Mouse (Mus musculus) embryonic stem cell, embryonic (primary cell): ENCODE measurements at regions not wholly inside any gene's neighbourhood (a gene's known extent, or its start where the extent isn't known, plus 50 kb on each side); places are given as distances from the start of the nearest gene placed in this dataset.

ENCODE experiments used
- CTCF ChIA-PET, 4 experiments: fragments of 300-600 bp in 2 of 4; fragments of 350-600 bp in 2 of 4; sonication (Branson Sonifier 250); formaldehyde crosslinking; loops; one replicate each; lab custom pipeline; 2022; ENCODE audit warnings: inconsistent platforms in 2 of 4; lab: Charles Lee
- POLR2A ChIA-PET, 4 experiments: fragments of 300-600 bp in 2 of 4; fragments of 350-600 bp in 2 of 4; sonication (Branson Sonifier 250); formaldehyde crosslinking; loops; one replicate each; lab custom pipeline; 2022; ENCODE audit warnings: antibody characterized with exemption in 4 of 4, inconsistent platforms in 1 of 4; lab: Charles Lee

GRCm38 (mm10) chr15:51234873-51235272 is 2649.8 kb upstream of the Gm7489 start:
- ChIA-PET POLR2A (interaction anchor here in 1 of 4 experiments (0.6 kb wide), 1 partner anchor 679 kb away, joined by 3 read pairs; no protein-coding TSS in a partner anchor), CTCF (no interaction called here)

- ChIA-PET POLR2A (no interaction called here), CTCF (no interaction called here)
These were observed 2640.1 kb upstream of the Gm7489 start for GRCm38 (mm10) chr15:51244596-51244995.

GRCm38 (mm10) chr15:51247259-51247658 is 2637.4 kb upstream of the Gm7489 start:
- ChIA-PET CTCF (no interaction called here), POLR2A (no interaction called here)

- POLR2A ChIA-PET: no interaction called here
- CTCF ChIA-PET: no interaction called here
These were observed 2636.5 kb upstream of the Gm7489 start for GRCm38 (mm10) chr15:51248034-51248788.

- POLR2A ChIA-PET: no interaction called here
- CTCF ChIA-PET: no interaction called here
These were observed 2636.0 kb upstream of the Gm7489 start for GRCm38 (mm10) chr15:51248789-51249040.

- CTCF ChIA-PET: no interaction called here
- POLR2A ChIA-PET: no interaction called here
These were observed 2630.6 kb upstream of the Gm7489 start for GRCm38 (mm10) chr15:51254143-51254542.

- ChIA-PET CTCF (no interaction called here), POLR2A (no interaction called here)
These were observed 2629.5 kb upstream of the Gm7489 start for GRCm38 (mm10) chr15:51255203-51255615.

- ChIA-PET CTCF (no interaction called here), POLR2A (interaction anchor here in 1 of 4 experiments (0.7 kb wide), 1 partner anchor 440 kb away, joined by 3 read pairs; no protein-coding TSS in a partner anchor)
These were observed 2628.0 kb upstream of the Gm7489 start for GRCm38 (mm10) chr15:51256681-51257080.

GRCm38 (mm10) chr15:51264599-51265163 is 2620.0 kb upstream of the Gm7489 start:
- CTCF ChIA-PET: no interaction called here
- POLR2A ChIA-PET: no interaction called here

GRCm38 (mm10) chr15:51265971-51266370 is 2618.7 kb upstream of the Gm7489 start:
- ChIA-PET CTCF (interaction anchor here in 1 of 4 experiments (0.8 kb wide), 1 partner anchor 370 kb away, joined by 7 read pairs; no protein-coding TSS in a partner anchor), POLR2A (no interaction called here)

- CTCF ChIA-PET: no interaction called here
These were observed 2612.9 kb upstream of the Gm7489 start for GRCm38 (mm10) chr15:51271632-51272312.

GRCm38 (mm10) chr15:51285334-51285733 is 2599.4 kb upstream of the Gm7489 start:
- POLR2A ChIA-PET: no interaction called here
- CTCF ChIA-PET: no interaction called here

More at GRCm38 (mm10) chr15:51271632-51272312, 2612.9 kb upstream of the Gm7489 start:
- POLR2A ChIA-PET: interaction anchor here in 2 of 4 experiments (0.6 kb wide), 2 partner anchors 35 to 118 kb away, joined by 3 to 4 read pairs; no protein-coding TSS in a partner anchor

GRCm38 (mm10) chr15:51286352-51286751 is 2598.4 kb upstream of the Gm7489 start:
- CTCF ChIA-PET: no interaction called here
- POLR2A ChIA-PET: no interaction called here

GRCm38 (mm10) chr15:51288911-51289432 is 2595.7 kb upstream of the Gm7489 start:
- POLR2A ChIA-PET: no interaction called here
- CTCF ChIA-PET: no interaction called here

GRCm38 (mm10) chr15:51289916-51290315 is 2594.8 kb upstream of the Gm7489 start:
- POLR2A ChIA-PET: interaction anchor here in 1 of 4 experiments (0.6 kb wide), 1 partner anchor 213 kb away, joined by 4 read pairs; no protein-coding TSS in a partner anchor
- CTCF ChIA-PET: no interaction called here

- ChIA-PET CTCF (no interaction called here), POLR2A (no interaction called here)
These were observed 2593.5 kb upstream of the Gm7489 start for GRCm38 (mm10) chr15:51291183-51291582.

- ChIA-PET CTCF (no interaction called here), POLR2A (no interaction called here)
These were observed 2587.9 kb upstream of the Gm7489 start for GRCm38 (mm10) chr15:51296841-51297240.

- CTCF ChIA-PET: no interaction called here
- POLR2A ChIA-PET: no interaction called here
These were observed 2566.6 kb upstream of the Gm7489 start for GRCm38 (mm10) chr15:51318072-51318471.

GRCm38 (mm10) chr15:51318760-51319159 is 2565.9 kb upstream of the Gm7489 start:
- ChIA-PET CTCF (no interaction called here), POLR2A (no interaction called here)

GRCm38 (mm10) chr15:51320366-51320894 is 2564.3 kb upstream of the Gm7489 start:
- POLR2A ChIA-PET: interaction anchor here in 1 of 4 experiments (0.6 kb wide), 1 partner anchor 76 kb away, joined by 4 read pairs; no protein-coding TSS in a partner anchor
- CTCF ChIA-PET: no interaction called here
